Mouse (Mus musculus) brain, embryonic 14.5 days (tissue): Measurements from ENCODE around the gene Pla2g12b.

Experiments
- CTCF ChIP-seq: fragments of 200-500 bp; IDR thresholded peaks from 2 replicates; pipeline ENCODE4 v1.5.1; 2012; ENCODE audit warnings: inconsistent platforms, mild to moderate bottlenecking, moderate library complexity, borderline replicate concordance; ENCODE audit not compliant: insufficient read depth, insufficient read length; ENCODE audit errors: extremely low read depth
- POLR2A ChIP-seq: fragments of 200-500 bp; IDR thresholded peaks from 2 replicates; pipeline ENCODE4 v1.6.1; 2012; ENCODE audit warnings: mild to moderate bottlenecking, inconsistent platforms, borderline replicate concordance; ENCODE audit not compliant: poor library complexity, insufficient read depth, insufficient read length, severe bottlenecking; ENCODE audit errors: extremely low read depth

DNA sequence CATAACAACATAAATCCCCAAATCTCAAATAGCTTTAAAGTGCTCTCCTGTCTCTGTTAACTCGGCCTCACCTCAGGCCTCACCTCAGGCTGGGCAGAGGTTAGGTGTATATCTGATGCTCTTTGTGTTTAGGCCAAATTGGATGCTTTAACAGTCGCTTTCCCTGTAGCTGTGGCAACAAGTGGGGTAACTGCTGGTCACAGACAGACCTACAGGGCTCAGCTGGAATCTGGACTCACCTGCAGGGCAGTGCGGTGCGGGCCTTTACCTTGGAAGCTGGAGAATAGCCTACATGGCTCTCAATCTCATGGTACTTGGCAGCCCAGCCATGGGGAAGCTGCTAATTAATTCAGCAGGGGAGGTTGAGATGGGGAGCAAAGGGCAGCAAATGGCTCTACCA is 63.2 kb downstream of the Pla2g12b start:
- no peak for TF ChIP-seq CTCF
- TF ChIP-seq POLR2A, result no peak
